Mouse (Mus musculus) liver, postnatal 0 days (tissue): ENCODE data around the gene Tbc1d1.

ENCODE experiments used
- CTCF ChIP-seq: sonication (generic); IDR thresholded peaks from 2 replicates; pipeline ENCODE4 v1.5.1; 2016; ENCODE audit warnings: antibody characterized with exemption, low read depth
- EP300 ChIP-seq: IDR thresholded peaks from 2 replicates; pipeline ENCODE4 v1.6.1; 2016; ENCODE audit warnings: antibody characterized with exemption, low read depth, mild to moderate bottlenecking

DNA sequence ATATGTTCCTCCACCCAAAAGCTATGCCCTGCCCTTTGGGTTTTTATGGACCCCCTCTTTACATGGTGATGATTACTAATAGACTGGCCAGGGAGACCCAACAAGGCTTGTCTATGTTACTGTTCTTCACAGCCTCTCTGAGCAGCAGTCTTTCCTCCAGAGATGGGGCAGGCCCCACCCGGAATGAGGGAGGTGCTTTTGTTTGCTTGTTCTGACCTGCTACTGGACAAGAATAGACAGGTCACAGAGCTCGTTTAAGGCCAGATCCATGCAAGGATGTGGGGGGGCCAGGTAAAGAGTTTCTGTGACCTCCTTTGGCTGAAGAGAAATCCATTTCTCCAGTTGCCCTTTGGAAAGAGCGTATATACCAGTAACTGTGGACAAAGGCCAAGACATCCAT lies 72.1 kb downstream of the Tbc1d1 start:
- TF ChIP-seq CTCF = no peak
- TF ChIP-seq EP300 = no peak
